Mouse (Mus musculus) lung, postnatal 0 days (tissue): Measurements from ENCODE around the gene Nhlh2. TPM values are rescaled to one million over a fixed set of nuclear protein-coding genes. Genes with fewer than 3 reads are reported as not detected.

ENCODE experiments used
- ATAC-seq: fragments of 200-750 bp; cut with Nextera tagmentation; 2 replicates; pipeline ENCODE4 v1.8.0; 2017; ENCODE audit warnings: moderate library complexity
- DNase-seq: peaks from one replicate; pipeline ENCODE4 v3.0.0-alpha.2; 2016; ENCODE audit warnings: low spot score
- H3K27ac ChIP-seq: fragments of 300-500 bp; sonication (generic); 2 replicates; pipeline ENCODE4 v1.5.1; 2014; ENCODE audit warnings: antibody characterized with exemption, mild to moderate bottlenecking, low read length, mixed read lengths
- H3K27me3 ChIP-seq: fragments of 300-500 bp; sonication (generic); replicated peaks from 2 replicates; pipeline ENCODE4 v1.6.1; 2014; ENCODE audit warnings: low read length, mixed read lengths; ENCODE audit not compliant: insufficient read depth
- H3K36me3 ChIP-seq: fragments of 300-500 bp; sonication (generic); 2 replicates; pipeline ENCODE4 v1.6.1; 2014; ENCODE audit warnings: low read length, mixed read lengths; ENCODE audit not compliant: insufficient read depth
- H3K4me1 ChIP-seq: fragments of 300-500 bp; sonication (generic); 2 replicates; pipeline ENCODE4 v1.6.1; 2014; ENCODE audit warnings: antibody characterized with exemption, low read depth, low read length, mixed read lengths; ENCODE audit not compliant: insufficient read depth
- H3K4me2 ChIP-seq: fragments of 300-500 bp; sonication (generic); replicated peaks from 2 replicates; pipeline ENCODE4 v1.6.1; 2014; ENCODE audit warnings: low read depth, mild to moderate bottlenecking, low read length, moderate library complexity, mixed read lengths
- H3K4me3 ChIP-seq: fragments of 300-500 bp; sonication (generic); 2 replicates; pipeline ENCODE4 v1.5.1; 2014; ENCODE audit warnings: low read depth, low read length
- H3K9ac ChIP-seq: fragments of 300-500 bp; sonication (generic); replicated peaks from 2 replicates; pipeline ENCODE4 v1.6.1; 2014; ENCODE audit warnings: low read depth, mild to moderate bottlenecking
- H3K9me3 ChIP-seq: fragments of 300-500 bp; sonication (generic); 2 replicates; pipeline ENCODE4 v1.6.1; 2016; ENCODE audit warnings: low read length, mixed read lengths
- CTCF ChIP-seq: IDR thresholded peaks from 2 replicates; pipeline ENCODE4 v1.5.1; 2016; ENCODE audit warnings: antibody characterized with exemption, mild to moderate bottlenecking
- EP300 ChIP-seq: IDR thresholded peaks from 2 replicates; pipeline ENCODE4 v1.6.1; 2016; ENCODE audit warnings: antibody characterized with exemption, mild to moderate bottlenecking, control low read depth
- WGBS: fragments of 180-500 bp; shearing (Covaris S2); extraction: QIAGEN DNeasy Blood & Tissue Kit; methylation state at CpG from one replicate; pipeline ENCODE4 v1.1.7; 2014; 5-methylcytosine and 5-hydroxymethylcytosine counted together
- polyA plus RNA-seq: library from polyadenylated mRNA; unstranded; fragments of >200 nt; fragmentation: Nextera tagmentation; extraction: Ambion mirVana; gene quantifications from 2 replicates; pipeline ENCODE4 v1.2.1, GENCODE M21; 2015

Gene Nhlh2
- polyA plus RNA-seq, 1 experiment from 2014 or later, result not detected

- Histone ChIP-seq H3K4me2 (peak overlapping the region; percentile 39; the same call in 1 of the 2 replicates), H3K36me3 (no peaks in the 10 kb centered on the region), H3K27me3 (peaks cover 52% of the 10 kb centered on the region), H3K27ac (no peak overlapping the region), H3K4me1 (0 out of 2 replicates have a peak, but pooled peaks cover 6% of the 10 kb centered on the region), H3K9me3 (no peaks in the 10 kb centered on the region), H3K4me3 (peak overlapping the region; percentile 14), H3K9ac (no peak overlapping the region)
- DNase-seq, result no peak
- WGBS, result 5% methylated on average over 24 of the region's 24 CpGs
- TF ChIP-seq EP300, result no peak
- no peak for TF ChIP-seq CTCF
- ATAC-seq, result no peak
Measured at GRCm38 (mm10) chr3:102010681-102011317, 923 bp downstream of the Nhlh2 start.

GRCm38 (mm10) chr3:102011318-102012075 is 1.6 kb downstream of the Nhlh2 start:
- peaks cover 52% of the 10 kb centered on the region for H3K27me3 ChIP-seq
- no peak for DNase-seq
- no peaks in the 10 kb centered on the region for H3K9me3 ChIP-seq
- H3K27ac ChIP-seq, result no peak overlapping the region
- H3K4me3 ChIP-seq, result peak overlapping the region; percentile 14
- 5% methylated on average over 48 of the region's 48 CpGs for WGBS
- ATAC-seq, result no peak
- H3K4me2 ChIP-seq, result peak overlapping the region; percentile 39
- TF ChIP-seq EP300, result no peak
- no peak for TF ChIP-seq CTCF
- no peak overlapping the region for H3K9ac ChIP-seq
- H3K36me3 ChIP-seq, result no peaks in the 10 kb centered on the region
- 0 out of 2 replicates have a peak, but pooled peaks cover 6% of the 10 kb centered on the region for H3K4me1 ChIP-seq

DNA sequence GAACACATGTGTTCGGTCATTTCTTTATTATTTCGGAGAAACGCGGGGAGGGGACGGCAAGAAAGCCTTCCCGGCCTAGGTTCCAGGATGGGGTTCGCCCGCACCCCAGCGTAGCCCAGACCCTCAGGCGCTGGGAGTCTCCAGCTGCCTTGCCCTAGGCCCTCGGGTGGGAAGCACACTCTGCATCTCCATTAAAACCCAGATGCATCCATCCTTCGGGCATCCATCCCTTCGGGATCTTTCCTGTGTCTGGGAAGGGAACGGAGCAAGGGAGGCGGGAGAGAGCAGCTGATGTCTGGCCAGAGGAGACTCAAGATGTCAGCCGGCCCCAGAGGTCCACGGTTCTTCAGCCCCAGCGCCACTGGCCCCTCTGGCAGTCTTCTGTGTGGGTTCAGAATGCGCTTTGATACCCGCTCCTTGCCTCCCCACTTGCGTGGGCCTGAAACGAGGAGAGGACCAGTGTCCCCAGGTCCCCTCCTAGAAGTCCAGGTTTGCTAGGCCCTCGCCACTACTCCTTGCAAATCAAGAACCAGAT is 2.3 kb downstream of the Nhlh2 start:
- no peaks in the 10 kb centered on the region for H3K9me3 ChIP-seq
- peaks cover 52% of the 10 kb centered on the region for H3K27me3 ChIP-seq
- 9% methylated on average over 23 of the region's 23 CpGs for WGBS
- 0 out of 2 replicates have a peak, but pooled peaks cover 6% of the 10 kb centered on the region for H3K4me1 ChIP-seq
- H3K36me3 ChIP-seq, result no peaks in the 10 kb centered on the region
- DNase-seq, result no peak
- peak overlapping the region; percentile 43 for H3K4me2 ChIP-seq
- TF ChIP-seq CTCF, result no peak
- no peak for TF ChIP-seq EP300
- peak overlapping the region; percentile 14; the same call in 1 of the 2 replicates for H3K4me3 ChIP-seq
- no peak overlapping the region for H3K27ac ChIP-seq
- ATAC-seq, result no peak
- no peak overlapping the region for H3K9ac ChIP-seq

DNA sequence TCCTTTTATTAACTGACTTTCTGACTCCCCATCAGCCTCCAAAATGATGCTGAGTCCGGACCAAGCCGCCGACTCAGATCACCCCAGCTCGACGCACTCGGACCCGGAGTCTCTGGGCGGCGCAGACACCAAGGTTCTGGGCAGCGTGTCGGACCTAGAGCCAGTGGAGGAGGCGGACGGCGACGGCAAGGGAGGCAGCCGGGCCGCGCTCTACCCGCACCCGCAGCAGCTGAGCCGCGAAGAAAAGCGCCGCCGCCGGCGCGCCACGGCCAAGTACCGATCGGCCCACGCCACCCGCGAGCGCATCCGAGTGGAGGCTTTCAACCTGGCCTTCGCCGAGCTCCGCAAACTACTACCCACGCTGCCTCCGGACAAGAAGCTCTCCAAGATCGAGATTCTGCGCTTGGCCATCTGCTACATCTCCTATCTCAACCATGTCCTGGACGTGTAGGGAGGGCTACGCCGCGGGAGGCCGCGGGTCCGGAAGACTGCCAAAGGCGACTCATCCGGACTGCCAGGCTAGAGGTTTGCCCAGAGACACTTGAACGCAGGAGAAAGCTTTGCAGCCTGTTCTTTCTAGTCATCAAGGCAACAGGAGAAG is 2.8 kb downstream of the Nhlh2 start:
- WGBS, result under 1% methylated on average over 53 of the region's 53 CpGs

DNA sequence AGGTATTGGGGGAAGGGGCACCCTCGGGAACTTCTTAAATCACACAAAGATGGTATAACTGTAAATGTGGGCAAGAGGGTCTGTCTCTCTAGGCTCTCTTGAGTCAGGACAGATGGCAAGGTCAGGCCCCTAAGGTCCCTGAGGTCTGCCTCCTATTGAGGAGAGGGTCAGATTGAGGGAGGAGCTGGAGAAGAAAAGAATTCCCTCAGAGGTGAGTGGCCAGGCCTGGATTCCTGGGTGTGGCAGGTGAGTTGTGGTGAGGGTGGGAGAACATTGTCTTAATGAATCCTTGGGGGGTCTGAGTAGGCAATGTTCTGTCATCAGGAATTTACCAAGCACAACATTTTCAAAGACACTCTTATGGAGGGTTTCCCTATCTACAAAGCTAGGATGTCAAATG is 10.7 kb downstream of the Nhlh2 start:
- WGBS, result 60% methylated on average over 1 of the region's 1 CpGs
- Histone ChIP-seq H3K9me3 (no peaks in the 10 kb centered on the region), H3K4me1 (no peaks in the 10 kb centered on the region), H3K36me3 (no peaks in the 10 kb centered on the region), H3K4me2 (no peak overlapping the region), H3K27me3 (peaks cover 9% of the 10 kb centered on the region; the same call in 1 of the 2 replicates), H3K4me3 (no peak overlapping the region), H3K27ac (no peak overlapping the region), H3K9ac (no peak overlapping the region)
- TF ChIP-seq EP300 (no peak), CTCF (no peak)
- DNase-seq (no peak), ATAC-seq (no peak)

More for the DNA sequence above, 2.8 kb downstream of the Nhlh2 start:
- peaks cover 52% of the 10 kb centered on the region for H3K27me3 ChIP-seq
- peak overlapping the region; percentile 43 for H3K4me2 ChIP-seq
- no peak for TF ChIP-seq CTCF
- TF ChIP-seq EP300, result no peak
- no peaks in the 10 kb centered on the region for H3K9me3 ChIP-seq
- no peaks in the 10 kb centered on the region for H3K36me3 ChIP-seq
- no peak overlapping the region for H3K9ac ChIP-seq
- no peak for ATAC-seq
- peak; percentile 12 for DNase-seq
- no peak overlapping the region for H3K27ac ChIP-seq
- peak overlapping the region; percentile 31 for H3K4me3 ChIP-seq
- H3K4me1 ChIP-seq, result 0 out of 2 replicates have a peak, but pooled peaks cover 6% of the 10 kb centered on the region

DNA sequence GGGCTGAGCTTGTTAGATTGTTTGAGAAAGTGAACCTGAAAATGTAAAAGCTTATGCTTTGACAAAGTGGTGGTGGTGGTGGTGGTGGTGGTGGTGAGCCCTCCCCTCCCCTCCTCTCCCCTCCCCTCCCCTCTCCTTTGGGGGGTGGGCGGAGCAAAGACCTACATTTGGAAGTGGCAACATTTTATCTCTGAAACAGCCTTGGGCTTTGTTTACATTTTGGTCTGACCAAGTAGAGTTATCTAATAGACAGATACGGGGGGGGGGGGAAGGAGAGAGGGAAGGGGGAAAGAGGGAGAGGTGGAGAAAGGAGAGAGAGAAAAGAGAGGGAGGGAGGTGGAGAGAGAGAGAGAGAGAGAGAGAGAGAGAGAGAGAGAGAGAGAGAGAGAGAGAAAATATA is 12.8 kb downstream of the Nhlh2 start:
- Histone ChIP-seq H3K27ac (no peak overlapping the region), H3K36me3 (no peaks in the 10 kb centered on the region), H3K4me2 (no peak overlapping the region), H3K4me3 (no peak overlapping the region), H3K4me1 (no peaks in the 10 kb centered on the region), H3K9me3 (no peaks in the 10 kb centered on the region), H3K27me3 (peaks cover 9% of the 10 kb centered on the region; the same call in 1 of the 2 replicates), H3K9ac (no peak overlapping the region)
- no peak for ATAC-seq
- TF ChIP-seq CTCF (no peak), EP300 (no peak)
- 0% methylated on average over 2 of the region's 2 CpGs for WGBS
- no peak for DNase-seq
